Mouse (Mus musculus): Measurements from ENCODE around the gene Fut7. TPM values are rescaled to one million over a fixed set of nuclear protein-coding genes. Genes with fewer than 3 reads are reported as not detected.

Fut7 gene
- total and polyA plus RNA-seq, 3 experiments: 0.08 to 0.21 TPM; not detected in 1

GRCm38 (mm10) chr2:25397010-25397409 lies 26.1 kb upstream of the Fut7 start:
- no peaks in the 10 kb centered on the region for H3K4me1 ChIP-seq (ENCODE audit: control insufficient read depth in 1 of 2, insufficient read depth in 2 of 2, low read length in 2 of 2)
- H3K79me2 ChIP-seq (ENCODE audit: control insufficient read depth, insufficient read depth, low read length, poor library complexity): no peaks in the 10 kb centered on the region
- DNase-seq (ENCODE audit: low read depth, low spot score): no peak
- TF ChIP-seq RAD21 (IDR thresholded peaks at IDR 0.05; ENCODE audit: low read depth, low read length): no peak
- no peak for TF ChIP-seq MYB (IDR thresholded peaks at IDR 0.05; ENCODE audit: low read depth, low read length)
- no peak overlapping the region for H3K4me3 ChIP-seq (ENCODE audit: control insufficient read depth in 1 of 2, insufficient read depth in 1 of 2, low read depth in 2 of 2, low read length in 2 of 2)
- no peaks in the 10 kb centered on the region for H3K9me3 ChIP-seq (replicated peaks; ENCODE audit: insufficient read depth, low read length)
- peaks cover 4 to 6% of the 10 kb centered on the region in 2 experiments; a peak in 3 of 4 replicates for H3K27me3 ChIP-seq (ENCODE audit: control insufficient read depth in 1 of 2, insufficient read depth in 2 of 2, low read length in 2 of 2)
- H3K27ac ChIP-seq (ENCODE audit: control insufficient read depth, low read depth, low read length): no peak overlapping the region
- no peaks in the 10 kb centered on the region for H3K36me3 ChIP-seq (ENCODE audit: control insufficient read depth in 1 of 2, insufficient read depth in 2 of 2, low read length in 2 of 2)
- H3K9ac ChIP-seq (ENCODE audit: control insufficient read depth, low read depth, low read length, poor library complexity, severe bottlenecking): no peak overlapping the region

- H3K4me3 ChIP-seq (ENCODE audit: control insufficient read depth in 1 of 2, insufficient read depth in 1 of 2, low read depth in 2 of 2, low read length in 2 of 2): no peak overlapping the region
- H3K79me2 ChIP-seq (ENCODE audit: control insufficient read depth, insufficient read depth, low read length, poor library complexity): no peaks in the 10 kb centered on the region
- no peak for TF ChIP-seq E2F4 (IDR thresholded peaks at IDR 0.05; ENCODE audit: borderline replicate concordance, low read depth, low read length)
- TF ChIP-seq KAT2A (conservative IDR thresholded peaks at IDR 0.05; ENCODE audit: low read depth, low read length): no peak
- no peak for TF ChIP-seq POLR2AphosphoS2 (IDR thresholded peaks at IDR 0.05; ENCODE audit: low read length)
- no peak for TF ChIP-seq UBTF (IDR thresholded peaks at IDR 0.05; ENCODE audit: borderline replicate concordance, insufficient read depth, low read depth, low read length)
- no peak for TF ChIP-seq TCF12 (IDR thresholded peaks at IDR 0.05; ENCODE audit: low read depth, low read length)
- TF ChIP-seq MYB (IDR thresholded peaks at IDR 0.05; ENCODE audit: low read depth, low read length): no peak
- TF ChIP-seq ZMIZ1 (IDR thresholded peaks at IDR 0.05; ENCODE audit: low read depth, low read length): no peak
- TF ChIP-seq USF2 (IDR thresholded peaks at IDR 0.05; ENCODE audit: borderline replicate concordance in 1 of 2, insufficient read depth in 1 of 2, low read depth in 1 of 2, low read length in 2 of 2): no peak
- TF ChIP-seq BHLHE40 (IDR thresholded peaks at IDR 0.05; ENCODE audit: borderline replicate concordance, low read depth, low read length): no peak
- no peak for TF ChIP-seq ETS1 (IDR thresholded peaks at IDR 0.05; ENCODE audit: low read depth, low read length)
- no peak for TF ChIP-seq MAZ (IDR thresholded peaks at IDR 0.05; ENCODE audit: low read depth, low read length)
- no peak for TF ChIP-seq SIN3A (IDR thresholded peaks at IDR 0.05; ENCODE audit: low read length)
- no peak for TF ChIP-seq MAX (IDR thresholded peaks at IDR 0.05; ENCODE audit: low read length)
- no peak for TF ChIP-seq RAD21 (IDR thresholded peaks at IDR 0.05; ENCODE audit: low read depth, low read length)
- H3K4me1 ChIP-seq (ENCODE audit: control insufficient read depth in 1 of 2, insufficient read depth in 2 of 2, low read length in 2 of 2): no peaks in the 10 kb centered on the region
- H3K27me3 ChIP-seq (ENCODE audit: control insufficient read depth in 1 of 2, insufficient read depth in 2 of 2, low read length in 2 of 2): peaks cover 4 to 6% of the 10 kb centered on the region in 2 experiments; a peak in 3 of 4 replicates
- DNase-seq (ENCODE audit: low read depth, low spot score): no peak
- no peak overlapping the region for H3K9ac ChIP-seq (ENCODE audit: control insufficient read depth, low read depth, low read length, poor library complexity, severe bottlenecking)
- H3K27ac ChIP-seq (ENCODE audit: control insufficient read depth, low read depth, low read length): no peak overlapping the region
- no peaks in the 10 kb centered on the region for H3K9me3 ChIP-seq (replicated peaks; ENCODE audit: insufficient read depth, low read length)
- no peaks in the 10 kb centered on the region for H3K36me3 ChIP-seq (ENCODE audit: control insufficient read depth in 1 of 2, insufficient read depth in 2 of 2, low read length in 2 of 2)
These were observed 25.0 kb upstream of the Fut7 start for GRCm38 (mm10) chr2:25398065-25398464.

GRCm38 (mm10) chr2:25399051-25399450 lies 24.0 kb upstream of the Fut7 start, which contains the start of gene Npdc1:
Gene Npdc1, plus strand, starts transcription at chr2:25399351.
- no peak within 1 kb of the TSS for H3K27ac ChIP-seq (ENCODE audit: control insufficient read depth, low read depth, low read length)
- TF ChIP-seq TBP (IDR thresholded peaks at IDR 0.05; ENCODE audit: low read depth, low read length) (no peak), CTCF (IDR thresholded peaks at IDR 0.05 in 2 of 3, conservative IDR thresholded peaks at IDR 0.05 in 1 of 3; ENCODE audit: control insufficient read depth in 1 of 3, insufficient read depth in 1 of 3, low read depth in 2 of 3, low read length in 3 of 3, poor library complexity in 1 of 3, severe bottlenecking in 1 of 3) (no peak), MAX (IDR thresholded peaks at IDR 0.05; ENCODE audit: low read length) (no peak), POLR2A (IDR thresholded peaks at IDR 0.05; ENCODE audit: control insufficient read depth in 1 of 2, insufficient read depth in 1 of 2, low read depth in 1 of 2, low read length in 2 of 2, poor library complexity in 1 of 2) (no peak), CHD2 (IDR thresholded peaks at IDR 0.05; ENCODE audit: low read length) (no peak), MYB (IDR thresholded peaks at IDR 0.05; ENCODE audit: low read depth, low read length) (no peak), EP300 (IDR thresholded peaks at IDR 0.05; ENCODE audit: low read depth in 1 of 2, low read length in 2 of 2) (no peak), SIN3A (IDR thresholded peaks at IDR 0.05; ENCODE audit: low read length) (no peak), USF1 (IDR thresholded peaks at IDR 0.05; ENCODE audit: low read depth, low read length) (no peak), KAT2A (conservative IDR thresholded peaks at IDR 0.05; ENCODE audit: low read depth, low read length) (no peak), NRF1 (IDR thresholded peaks at IDR 0.05; ENCODE audit: insufficient read depth, low read depth, low read length, poor library complexity, severe bottlenecking) (no peak), RAD21 (IDR thresholded peaks at IDR 0.05; ENCODE audit: low read depth, low read length) (no peak), MXI1 (IDR thresholded peaks at IDR 0.05; ENCODE audit: low read depth, low read length) (no peak), TAL1 (IDR thresholded peaks at IDR 0.05; ENCODE audit: low read length) (no peak)
- no peaks in the 10 kb centered on the region for H3K9me3 ChIP-seq (replicated peaks; ENCODE audit: insufficient read depth, low read length)
- H3K4me3 ChIP-seq (ENCODE audit: control insufficient read depth in 1 of 2, insufficient read depth in 1 of 2, low read depth in 2 of 2, low read length in 2 of 2): no peak within 1 kb of the TSS
- DNase-seq (ENCODE audit: low read depth, low spot score): no peak
- peaks cover 4 to 6% of the 10 kb centered on the region in 2 experiments; a peak in 2 of 4 replicates for H3K27me3 ChIP-seq (ENCODE audit: control insufficient read depth in 1 of 2, insufficient read depth in 2 of 2, low read length in 2 of 2)
- no peaks in the 10 kb centered on the region for H3K4me1 ChIP-seq (ENCODE audit: control insufficient read depth in 1 of 2, insufficient read depth in 2 of 2, low read length in 2 of 2)
- no peaks in the 10 kb centered on the region for H3K36me3 ChIP-seq (ENCODE audit: control insufficient read depth in 1 of 2, insufficient read depth in 2 of 2, low read length in 2 of 2)
- H3K9ac ChIP-seq (ENCODE audit: control insufficient read depth, low read depth, low read length, poor library complexity, severe bottlenecking): no peak within 1 kb of the TSS
- H3K79me2 ChIP-seq (ENCODE audit: control insufficient read depth, insufficient read depth, low read length, poor library complexity): no peaks in the 10 kb centered on the region
